Mouse (Mus musculus) frontal cortex, postnatal 36 days (tissue): Measurements from ENCODE around the gene 3110021N24Rik.

ENCODE experiments used
- DNase-seq, 2 experiments: peaks; one replicate each; pipeline ENCODE4 v3.0.0; 2022; ENCODE audit warnings: low spot score in 2 of 2

Gene 3110021N24Rik

GRCm38 (mm10) chr4:108796701-108797100 is 77.3 kb downstream of the 3110021N24Rik start:
- no peak for DNase-seq

GRCm38 (mm10) chr4:108798083-108798830 is 78.8 kb downstream of the 3110021N24Rik start:
- peak in 1 of 2 experiments; percentile 68 for DNase-seq

- DNase-seq: no peak
Observed at GRCm38 (mm10) chr4:108803535-108803934, 84.1 kb downstream of the 3110021N24Rik start.

- DNase-seq: no peak
Observed at GRCm38 (mm10) chr4:108811142-108811541, 91.7 kb downstream of the 3110021N24Rik start.

GRCm38 (mm10) chr4:108811550-108811949 is 92.1 kb downstream of the 3110021N24Rik start:
- no peak for DNase-seq

- no peak for DNase-seq
Observed at GRCm38 (mm10) chr4:108825677-108826076, 106.2 kb downstream of the 3110021N24Rik start.

- DNase-seq: no peak
Observed at GRCm38 (mm10) chr4:108826096-108826495, 106.6 kb downstream of the 3110021N24Rik start.

- no peak for DNase-seq
Observed at GRCm38 (mm10) chr4:108826643-108827042, 107.2 kb downstream of the 3110021N24Rik start.

GRCm38 (mm10) chr4:108830698-108831097 is 111.2 kb downstream of the 3110021N24Rik start:
- no peak for DNase-seq
